Mouse (Mus musculus) MEL-GATA-1-ER (cell line): ENCODE measurements around the gene Angptl6.

Experiments
- DNase-seq: peaks from one replicate; pipeline ENCODE4 v3.0.0-alpha.2; 2012; ENCODE audit warnings: low read depth; ENCODE audit errors: extremely low read depth

The Angptl6 gene

DNA sequence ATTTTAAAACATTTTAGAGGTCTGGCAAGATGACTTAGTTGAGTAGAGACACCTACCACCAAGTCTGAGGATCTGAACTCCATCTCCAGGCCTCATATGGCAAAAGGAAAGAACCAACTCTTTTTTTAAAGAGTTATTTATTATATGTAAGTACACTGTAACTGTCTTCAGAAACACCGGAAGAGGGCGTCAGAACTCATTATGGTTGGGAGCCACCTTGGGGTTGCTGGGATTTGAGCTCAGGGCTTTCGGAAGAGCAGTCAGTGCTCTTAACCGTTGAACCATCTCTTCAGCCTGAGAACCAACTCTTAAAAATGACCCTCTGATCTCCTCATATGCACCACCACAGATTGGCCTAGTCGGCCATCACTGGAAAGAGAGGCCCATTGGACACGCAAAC lies 7.7 kb upstream of the Angptl6 start:
- no peak for DNase-seq

DNA sequence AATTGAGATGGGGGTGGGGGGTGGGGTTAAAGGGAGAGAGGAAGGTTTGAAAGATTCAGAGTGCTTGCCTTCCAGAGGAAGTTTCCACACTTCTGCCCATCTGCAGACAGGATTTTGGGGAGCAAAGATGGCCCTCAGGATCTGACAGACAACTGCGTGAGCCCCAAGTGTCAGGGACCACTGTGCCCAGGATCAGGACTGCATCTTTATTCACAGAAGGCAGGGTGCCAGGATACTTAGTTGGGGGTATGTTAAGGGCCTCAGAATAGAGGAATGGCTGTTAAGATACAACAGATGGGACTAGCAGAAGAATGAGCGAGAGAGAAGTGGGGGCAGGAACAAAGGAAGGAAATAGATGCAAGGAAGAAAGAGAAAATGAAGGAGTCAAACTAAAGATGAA lies 7.0 kb upstream of the Angptl6 start:
- DNase-seq, result no peak

DNA sequence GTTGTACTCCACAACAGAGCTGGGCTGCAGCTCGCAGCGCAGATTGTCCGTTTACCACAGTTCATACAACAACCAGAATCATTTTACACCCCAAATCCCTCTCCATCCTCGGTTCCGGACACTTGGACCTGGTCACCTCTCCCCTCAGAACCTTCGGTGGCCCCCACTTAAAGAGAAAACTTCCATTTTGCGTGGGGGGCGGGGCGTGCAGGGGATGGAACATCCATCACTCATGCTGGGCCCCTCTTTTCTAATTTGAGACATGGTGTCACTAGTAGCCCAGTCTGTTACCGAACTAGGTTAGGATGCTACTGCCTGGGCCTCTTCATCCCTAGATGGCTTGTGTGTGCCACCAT lies 839 bp downstream of the Angptl6 start:
- no peak for DNase-seq

DNA sequence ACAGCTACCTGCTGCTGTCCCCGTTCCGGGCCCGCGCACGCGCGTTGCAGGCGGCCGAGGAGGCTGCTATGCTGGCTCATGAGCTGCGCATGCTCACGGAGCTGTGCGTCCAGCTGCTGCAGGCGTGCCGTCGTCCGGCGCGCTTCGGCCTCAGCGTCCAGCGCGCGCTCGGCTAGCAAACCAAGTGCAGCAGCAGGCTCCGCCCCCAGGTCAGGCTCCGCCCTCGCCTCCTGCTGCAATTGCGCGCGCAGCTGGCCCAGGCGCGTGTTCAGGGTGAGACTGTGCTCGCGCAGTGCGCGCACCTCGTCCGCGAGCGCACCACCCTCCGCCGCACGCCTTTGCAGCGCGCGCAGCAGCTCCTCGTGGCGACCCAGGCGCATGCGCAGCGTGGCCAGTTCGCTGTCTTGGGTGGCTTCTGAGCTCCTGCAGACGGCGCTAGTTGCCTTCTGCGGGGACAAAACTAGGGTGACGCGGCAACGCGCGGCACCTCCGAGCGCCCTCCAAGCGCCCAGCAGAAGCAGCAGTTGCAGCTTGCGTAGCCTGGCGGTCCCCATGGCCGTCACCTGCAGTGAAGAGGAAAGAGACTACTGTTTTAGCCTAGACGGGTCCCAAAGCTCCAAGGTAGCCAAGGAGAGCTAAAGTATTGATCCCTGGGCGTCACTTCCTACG lies 1.4 kb downstream of the Angptl6 start:
- DNase-seq, result peak; percentile 97

DNA sequence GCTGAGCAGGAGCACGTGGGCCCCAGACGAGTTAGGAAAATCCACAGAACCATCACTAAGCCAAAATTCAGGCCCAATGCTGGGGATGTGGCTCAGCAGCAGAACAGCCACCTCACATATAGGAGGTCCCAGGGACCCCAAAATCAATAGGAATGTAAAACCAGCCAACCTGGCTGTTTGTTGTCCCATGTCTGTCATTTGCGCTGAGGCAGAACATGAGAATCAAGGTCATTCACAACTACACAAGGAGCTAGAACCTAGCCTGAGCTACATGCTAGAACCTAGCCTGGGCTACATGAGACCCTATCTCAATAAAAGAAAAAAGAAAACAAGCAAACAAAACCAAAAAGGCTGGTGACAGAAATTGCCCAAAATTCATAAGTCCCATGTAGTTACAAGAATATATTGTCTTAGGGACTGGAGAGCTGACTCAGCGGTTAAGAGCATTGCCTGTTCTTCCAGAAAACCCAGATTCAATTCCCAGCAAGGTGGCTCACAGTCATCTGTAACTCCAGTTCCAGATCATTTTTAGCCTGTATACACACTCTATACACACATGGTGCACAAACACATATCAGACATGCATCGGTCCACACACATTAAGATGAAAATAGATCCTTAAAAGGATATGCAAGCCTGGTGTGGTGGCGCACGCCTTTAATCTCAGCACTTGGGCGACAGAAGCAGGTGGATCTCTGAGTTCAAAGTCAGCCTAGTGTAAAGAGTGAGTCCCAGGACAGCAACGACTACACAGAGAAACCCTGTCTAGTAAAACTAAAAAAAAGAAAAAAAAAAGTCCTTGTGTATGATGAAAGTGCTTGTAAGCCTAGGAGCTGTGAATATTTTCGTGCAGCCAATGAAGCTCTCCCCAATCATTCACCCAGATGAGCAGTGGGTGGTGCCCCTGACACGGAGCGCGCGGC lies 2.1 kb downstream of the Angptl6 start:
- no peak for DNase-seq

DNA sequence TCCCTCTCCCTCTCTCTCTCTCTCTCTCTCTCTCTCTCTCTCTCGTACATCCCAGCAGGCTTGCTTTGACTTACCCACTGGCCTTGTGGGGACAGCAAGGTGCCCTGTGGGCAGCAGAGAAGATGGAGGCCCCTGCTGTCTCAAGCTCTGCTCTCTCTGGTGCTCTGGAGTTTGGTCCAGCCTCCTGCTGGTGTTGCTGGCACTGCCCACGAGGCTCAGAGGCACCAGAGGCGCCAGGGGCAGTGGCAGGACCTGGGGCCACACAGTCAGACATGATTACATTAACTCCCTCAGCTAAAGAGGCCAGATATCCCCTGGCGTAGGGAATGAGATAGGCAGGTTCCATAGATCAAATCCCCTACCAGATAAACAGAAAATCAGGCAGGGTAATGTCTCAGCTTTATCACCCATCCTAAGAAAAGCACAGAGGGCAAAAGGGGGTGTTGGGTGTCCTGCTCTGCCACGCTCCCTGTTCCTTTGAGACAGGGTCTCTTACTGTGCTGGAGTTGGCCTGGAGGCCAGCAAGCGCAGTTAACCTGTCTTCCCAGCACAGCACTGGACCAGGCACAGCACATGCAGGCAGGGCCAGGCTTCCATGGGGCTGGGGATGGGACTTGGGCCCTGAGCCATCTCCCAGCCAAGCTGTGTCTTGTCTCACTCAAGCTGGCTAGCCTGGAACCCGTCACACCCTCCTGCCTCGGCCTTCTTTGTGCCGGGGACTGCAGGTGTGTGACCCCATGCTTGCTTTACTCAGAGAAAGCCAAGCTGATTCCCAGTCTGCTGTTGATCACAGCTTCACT lies 3.0 kb downstream of the Angptl6 start:
- no peak for DNase-seq

DNA sequence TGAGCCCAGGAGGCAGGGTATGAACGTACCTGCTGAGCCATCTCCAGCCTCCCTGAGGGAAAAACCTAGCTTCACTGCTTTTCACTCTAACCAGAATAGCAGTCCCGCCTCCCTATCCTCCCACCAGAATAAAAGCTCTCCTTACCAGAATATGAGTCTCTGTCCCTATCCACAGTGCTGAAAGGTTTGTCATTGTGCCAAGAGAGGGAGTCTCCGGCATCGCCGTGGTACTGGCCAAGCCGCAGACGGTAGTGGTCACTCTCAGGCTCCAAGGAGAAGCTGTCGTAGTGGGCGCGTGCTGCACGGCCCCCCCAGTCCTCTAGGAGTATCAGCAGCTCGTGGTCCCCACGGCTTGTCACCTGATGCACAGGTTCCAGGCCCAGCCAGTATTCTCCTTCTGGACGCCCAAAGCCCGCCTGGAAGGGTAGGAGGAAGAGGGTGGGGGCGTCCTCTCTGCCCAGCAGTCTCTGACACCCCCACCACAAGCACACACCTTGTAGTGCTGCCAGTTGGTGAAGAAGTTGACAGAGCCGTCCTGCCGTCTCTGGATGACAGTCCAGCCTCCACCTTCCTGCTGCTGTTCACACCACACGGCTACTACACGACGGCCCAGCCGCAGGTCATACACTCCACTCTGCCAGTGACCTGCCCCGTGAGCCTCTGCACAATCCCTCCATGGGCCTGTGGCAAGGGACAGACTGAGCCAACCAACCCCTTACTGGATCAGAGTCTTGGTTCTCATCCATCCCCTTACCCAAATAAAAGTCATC lies 4.3 kb downstream of the Angptl6 start:
- no peak for DNase-seq

DNA sequence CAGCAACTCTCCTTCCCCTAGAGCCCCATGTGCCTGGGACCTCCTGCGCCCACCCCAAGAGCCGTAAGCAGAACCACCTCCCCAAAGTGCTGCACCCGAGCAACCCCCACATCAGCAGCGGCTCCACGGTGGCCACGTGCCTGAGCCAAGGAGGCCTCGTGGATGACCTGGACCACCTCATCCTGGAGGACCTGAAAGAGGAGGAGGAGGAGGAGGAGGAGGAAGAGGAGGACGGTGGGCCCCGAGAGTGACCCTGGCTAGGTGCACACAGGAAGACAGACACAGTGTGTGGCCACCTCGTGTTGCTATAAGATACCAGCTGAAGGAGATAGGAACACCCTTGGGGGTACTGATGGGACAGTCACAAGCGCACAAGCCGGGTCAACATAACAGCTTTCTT lies 6.0 kb downstream of the Angptl6 start:
- DNase-seq, result no peak

DNA sequence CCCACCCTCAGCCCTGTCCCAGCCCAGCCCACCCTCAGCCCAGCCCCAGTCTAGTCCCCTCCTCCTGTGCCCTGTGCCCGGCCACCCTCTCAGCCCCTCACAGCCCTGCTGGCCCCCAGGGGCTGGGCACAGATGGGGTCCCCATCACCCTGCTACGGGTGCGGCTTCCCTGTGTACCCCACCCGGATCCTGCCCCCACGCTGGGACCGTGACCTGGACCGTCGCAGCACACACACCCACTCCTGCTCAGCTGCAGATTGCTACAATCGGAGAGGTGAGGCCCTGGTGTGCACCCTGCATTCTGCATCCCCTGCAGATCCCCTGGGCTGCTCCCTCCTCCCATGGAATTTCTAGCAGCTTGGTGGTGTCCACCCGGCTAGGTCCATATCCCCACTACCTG lies 6.5 kb downstream of the Angptl6 start:
- no peak for DNase-seq

DNA sequence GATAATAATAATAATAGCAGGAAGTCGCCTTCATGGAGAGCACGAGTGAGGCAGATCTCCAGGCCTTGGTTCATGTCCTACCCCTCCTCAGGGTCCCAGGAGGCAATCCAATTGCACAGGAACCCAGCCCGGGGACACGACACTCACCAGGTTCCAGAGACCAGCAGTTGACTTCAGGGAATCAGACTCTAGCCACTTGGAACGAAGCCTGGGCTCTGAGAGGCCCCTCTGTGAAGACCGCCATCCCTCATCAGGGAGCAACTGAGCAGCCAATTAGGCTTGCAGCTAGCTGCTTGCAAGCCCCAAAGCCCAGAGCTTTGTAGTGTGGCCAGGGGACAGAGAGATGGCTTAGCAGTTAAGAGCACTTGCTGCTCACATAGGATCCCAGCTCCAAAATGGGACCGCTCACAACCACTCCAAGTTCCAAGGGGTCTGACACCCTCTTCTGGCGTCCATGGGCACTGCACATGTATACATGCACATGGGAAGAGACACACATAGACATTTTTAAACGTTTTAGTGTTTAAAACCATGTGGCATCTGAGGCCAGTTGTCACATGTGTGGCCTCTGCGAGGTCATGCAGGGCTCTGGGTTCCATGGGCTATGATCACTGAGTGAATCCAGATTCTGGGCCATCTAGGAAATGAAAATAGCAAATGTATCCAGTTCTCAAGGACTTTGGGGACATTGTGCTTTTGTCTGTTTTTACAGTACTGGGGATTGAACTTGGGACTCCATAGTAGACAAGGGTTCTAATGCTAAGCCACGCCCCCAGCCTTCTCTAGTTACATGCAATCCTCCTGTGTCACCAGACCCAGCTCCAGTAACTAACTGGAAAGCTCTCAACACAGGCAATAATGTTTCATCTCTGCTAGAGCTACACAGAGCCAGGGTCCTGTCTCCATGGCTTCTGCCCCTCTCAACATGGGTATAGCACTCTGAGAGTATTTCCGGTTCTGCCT lies 9.0 kb downstream of the Angptl6 start:
- no peak for DNase-seq

DNA sequence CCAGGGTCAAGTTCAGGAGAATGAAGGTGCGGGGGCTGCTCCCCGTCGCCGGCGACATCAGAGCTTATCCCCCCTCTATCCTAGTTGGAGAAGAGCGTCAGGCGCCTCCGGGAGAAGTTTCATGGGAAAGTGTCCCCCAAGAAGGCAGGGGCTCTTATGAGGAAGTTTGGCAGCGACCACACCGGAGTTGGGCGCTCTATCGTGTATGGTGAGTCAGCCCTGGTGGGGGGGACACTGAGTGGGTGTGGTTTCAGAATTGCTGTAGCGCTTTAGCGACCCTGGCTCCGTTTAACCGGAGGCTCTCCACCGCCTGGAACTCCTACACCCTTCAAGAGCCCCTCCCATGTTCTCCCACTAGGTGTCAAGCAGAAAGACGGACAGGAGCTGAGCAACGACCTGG lies 10.3 kb downstream of the Angptl6 start:
- DNase-seq, result no peak

DNA sequence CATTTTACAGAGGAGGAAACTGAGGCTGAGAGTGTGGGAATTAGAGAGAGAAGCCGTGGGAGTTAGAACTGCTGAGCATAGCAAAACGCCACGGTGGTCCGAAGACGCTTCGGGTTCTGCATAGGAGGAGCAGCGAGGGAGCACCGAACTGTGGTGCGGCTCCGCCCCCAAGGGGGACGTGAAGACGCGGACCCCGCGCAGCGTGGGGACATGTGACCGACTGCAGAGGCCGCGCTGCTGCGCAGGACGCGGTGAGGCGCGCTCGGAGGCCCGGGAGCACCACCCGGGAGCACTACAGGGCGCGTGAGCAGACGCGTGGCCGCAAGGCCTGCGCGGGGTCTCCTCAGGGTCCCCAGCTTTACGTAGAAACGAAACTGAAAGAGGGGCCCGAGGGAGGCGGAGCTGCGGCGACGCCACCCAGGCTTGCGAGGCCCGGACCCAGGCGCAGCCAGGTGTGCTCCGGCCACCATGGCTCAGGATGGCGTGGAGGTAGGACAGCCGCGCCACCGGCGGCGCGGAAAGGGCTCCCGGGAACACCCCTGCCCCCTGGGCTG lies 11.0 kb downstream of the Angptl6 start, which contains the start of gene A230050P20Rik:
Gene A230050P20Rik (plus strand): TSS at position 195 of the 554 bp plus-strand sequence.
- no peak for DNase-seq

DNA sequence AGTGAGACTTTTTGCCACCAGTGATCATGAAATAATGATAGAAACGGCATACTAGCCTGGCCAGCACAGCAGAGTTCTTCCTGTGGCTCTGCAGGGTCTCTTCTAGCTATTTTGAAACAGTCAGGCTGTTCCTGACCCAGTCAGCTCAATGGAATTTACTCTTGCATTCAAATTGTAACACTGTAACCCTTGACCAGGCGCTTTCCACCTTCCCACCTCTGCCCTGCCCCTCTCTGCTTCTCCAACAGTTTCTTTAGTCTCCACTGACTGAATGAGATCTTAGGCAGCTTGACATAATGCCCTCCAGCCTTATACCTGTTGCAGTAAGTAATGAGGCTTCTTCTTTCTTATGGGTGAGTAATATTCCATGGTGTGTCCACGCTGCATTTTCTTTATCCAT lies 12.6 kb downstream of the Angptl6 start:
- DNase-seq, result no peak

DNA sequence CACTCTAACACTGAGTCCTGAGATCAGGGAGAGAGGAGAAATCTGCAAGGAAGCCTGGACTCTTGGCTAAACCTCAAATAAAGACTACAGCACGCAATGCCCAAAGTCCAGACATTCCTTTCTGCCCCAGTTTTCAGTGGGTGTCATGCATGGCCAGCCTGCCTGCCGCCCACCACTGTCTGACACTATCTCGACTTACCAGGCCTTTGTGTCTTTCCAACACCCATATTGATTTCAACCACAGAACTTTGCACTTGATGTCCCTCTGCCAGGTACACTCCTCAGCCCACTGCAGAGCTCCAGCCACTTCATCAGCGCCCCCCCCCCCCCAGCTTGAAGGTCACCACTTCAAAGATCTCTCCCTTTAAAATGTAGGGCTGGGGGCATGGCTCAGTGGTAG lies 17.3 kb downstream of the Angptl6 start:
- DNase-seq, result no peak

DNA sequence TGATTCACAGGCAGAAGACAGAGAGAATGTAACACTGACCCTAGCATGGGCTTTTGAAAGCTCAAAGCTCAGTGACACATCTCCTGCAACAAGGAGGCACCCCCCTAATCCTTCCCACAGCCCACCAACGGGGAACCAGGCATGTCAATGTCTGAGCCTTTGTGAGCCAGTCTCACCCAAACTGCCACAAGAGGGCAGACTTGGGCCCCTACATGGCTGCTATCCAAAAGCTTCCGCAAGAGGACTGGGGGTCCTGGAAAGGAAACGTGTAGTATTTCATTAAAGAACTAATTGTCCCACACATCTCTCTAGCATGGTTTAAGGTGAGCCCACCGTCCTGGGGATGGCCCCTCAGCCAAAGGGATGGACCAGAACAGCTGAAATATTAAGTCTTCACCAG lies 17.7 kb downstream of the Angptl6 start:
- no peak for DNase-seq

DNA sequence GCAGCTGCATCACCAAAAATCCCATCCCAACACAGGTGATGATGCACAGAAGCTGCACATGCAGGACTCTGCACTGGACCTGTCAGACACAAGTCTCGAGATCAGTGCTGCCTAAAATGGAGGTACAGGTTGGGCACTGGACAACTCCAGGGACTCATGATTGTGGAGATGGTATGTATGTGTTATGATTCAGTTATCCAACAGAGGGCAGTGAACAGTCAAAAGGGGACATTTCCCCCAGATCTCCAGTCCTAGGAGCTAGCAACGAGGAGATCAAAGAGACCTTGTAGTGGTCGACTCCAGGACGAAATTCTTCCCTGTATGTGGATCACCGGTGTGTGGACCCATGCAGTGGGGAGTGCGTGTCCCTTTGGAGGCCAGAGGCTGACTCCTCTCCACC lies 19.6 kb downstream of the Angptl6 start:
- no peak for DNase-seq

DNA sequence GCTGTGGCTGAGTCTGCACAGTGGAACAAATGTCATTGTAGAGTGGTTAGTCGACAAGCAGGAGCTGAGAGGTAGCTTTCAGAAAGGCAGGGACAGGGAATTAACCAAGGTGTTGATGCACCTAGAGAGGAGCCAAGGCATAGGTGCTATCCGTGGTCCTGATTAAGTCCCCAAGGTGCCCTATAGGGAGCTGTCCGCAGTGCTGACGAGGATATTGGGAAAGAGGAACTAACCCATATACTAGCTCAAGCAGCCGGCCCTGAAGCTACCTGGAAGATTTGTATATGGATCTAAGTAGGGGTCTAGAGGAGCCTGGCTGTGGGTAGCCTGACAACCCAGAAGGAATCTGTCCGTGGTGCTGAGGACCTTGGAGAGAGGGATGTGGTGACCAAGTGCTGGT lies 22.4 kb downstream of the Angptl6 start:
- DNase-seq, result peak; percentile 87

DNA sequence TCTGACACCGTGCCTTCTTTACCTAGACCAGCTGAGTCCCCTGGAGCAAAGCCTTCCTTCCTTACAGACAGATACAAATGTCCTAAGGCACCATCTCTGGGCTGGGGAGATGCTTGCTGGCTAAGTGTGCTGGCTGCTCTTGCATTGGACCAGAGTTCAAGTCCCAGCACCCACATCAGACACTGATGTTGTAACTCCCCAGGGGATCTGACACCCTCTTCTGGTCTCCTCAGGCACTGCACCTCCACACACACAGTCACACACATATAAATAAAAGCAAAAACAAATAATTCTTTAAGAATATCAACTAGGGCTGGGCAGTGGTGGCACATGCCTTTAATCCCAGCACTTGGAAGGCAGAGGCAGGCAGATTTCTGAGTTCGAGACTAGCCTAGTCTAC lies 29.3 kb downstream of the Angptl6 start:
- no peak for DNase-seq

DNA sequence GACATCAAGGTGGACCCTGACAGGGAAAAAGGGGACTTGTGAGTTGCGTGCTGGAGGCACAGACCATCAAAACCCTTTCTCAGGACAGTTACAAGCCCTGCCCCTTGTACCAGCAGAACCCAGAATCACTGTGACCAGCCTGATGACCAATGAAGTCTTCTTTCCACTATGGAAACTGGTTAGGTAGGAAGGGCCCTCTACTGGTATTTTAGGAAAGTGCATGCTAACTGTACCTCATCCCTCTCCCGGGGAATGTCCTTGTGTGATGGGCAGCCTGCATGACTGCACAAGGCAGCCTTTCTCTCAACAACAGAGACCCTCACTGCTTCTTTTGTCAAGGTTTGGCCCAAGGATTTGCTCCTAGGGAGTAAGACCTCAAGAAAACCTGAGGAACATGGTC lies 36.9 kb downstream of the Angptl6 start:
- DNase-seq, result peak; percentile 44

DNA sequence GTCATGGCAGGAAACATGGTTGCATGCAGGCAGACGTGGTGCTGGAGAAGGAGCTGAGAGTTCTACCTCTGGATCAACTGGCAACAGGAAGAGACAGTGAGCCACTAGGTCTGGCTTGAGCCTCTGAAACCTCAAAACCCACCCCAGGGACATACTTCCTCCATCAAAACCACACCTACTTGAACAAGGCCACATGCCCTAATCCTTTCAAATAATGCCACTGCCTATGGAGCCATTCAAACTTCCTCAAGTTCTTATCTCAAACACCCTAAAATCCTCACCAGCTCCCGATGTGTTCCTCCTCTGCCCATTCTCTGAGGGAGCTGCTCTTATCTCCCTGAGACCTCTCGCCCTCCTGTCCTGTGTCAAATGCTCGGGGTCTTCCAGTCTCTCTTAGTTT lies 37.3 kb downstream of the Angptl6 start:
- peak; percentile 69 for DNase-seq
